Mouse (Mus musculus): ENCODE data around the gene Slc35g3.

GRCm38 (mm10) chr11:69712954-69713672 lies 48.7 kb downstream of the Slc35g3 start:
- TF ChIP-seq EP300 (IDR thresholded peaks at IDR 0.05; ENCODE audit: low read depth) (no peak), CTCF (IDR thresholded peaks at IDR 0.05; ENCODE audit: low read depth) (no peak)

Measured in liver, postnatal 0 days (tissue).